Mouse (Mus musculus) hindbrain, embryonic 10.5 days (tissue): ENCODE data around the gene Pik3c2g. TPM values are rescaled to one million over a fixed set of nuclear protein-coding genes. Genes with fewer than 3 reads are reported as not detected.

Experiments
- DNase-seq: peaks from one replicate; pipeline ENCODE4 v3.0.0-alpha.2; 2017; ENCODE audit warnings: low spot score
- H3K27ac ChIP-seq: fragments of 300-500 bp; sonication (generic); 2 replicates; pipeline ENCODE4 v1.5.1; 2016; ENCODE audit warnings: mild to moderate bottlenecking, moderate library complexity
- H3K27me3 ChIP-seq: fragments of 300-500 bp; sonication (generic); 2 replicates; pipeline ENCODE4 v1.6.1; 2016; ENCODE audit warnings: mild to moderate bottlenecking; ENCODE audit not compliant: poor library complexity, insufficient read depth, severe bottlenecking
- H3K36me3 ChIP-seq: fragments of 300-500 bp; sonication (generic); 2 replicates; pipeline ENCODE4 v1.6.1; 2016; ENCODE audit warnings: mild to moderate bottlenecking, moderate library complexity
- H3K4me1 ChIP-seq: fragments of 300-500 bp; sonication (generic); replicated peaks from 2 replicates; pipeline ENCODE4 v1.6.1; 2016; ENCODE audit warnings: mild to moderate bottlenecking
- H3K4me3 ChIP-seq: fragments of 300-500 bp; sonication (generic); 2 replicates; pipeline ENCODE4 v1.5.1; 2016; ENCODE audit warnings: mild to moderate bottlenecking, moderate library complexity
- H3K9me3 ChIP-seq: fragments of 300-500 bp; sonication (generic); 2 replicates; pipeline ENCODE4 v1.6.1; 2016; ENCODE audit warnings: mild to moderate bottlenecking, moderate library complexity
- WGBS: fragments of 180-500 bp; shearing (Covaris S2); methylation state at CpG from one replicate; pipeline ENCODE4 v1.1.7; 2016; 5-methylcytosine and 5-hydroxymethylcytosine counted together
- polyA plus RNA-seq: library from polyadenylated mRNA; unstranded; fragments of >200 nt; fragmentation: Nextera tagmentation; extraction: Ambion mirVana; gene quantifications from 2 replicates; pipeline ENCODE4 v1.2.1, GENCODE M21; 2016

Gene Pik3c2g
- 0.20 and 0.33 TPM in 2 replicates for polyA plus RNA-seq

- Histone ChIP-seq H3K4me3 (no peak within 1 kb of the TSS), H3K4me1 (peaks cover 7% of the 10 kb centered on the region; the same call in 1 of the 2 replicates), H3K9me3 (no peaks in the 10 kb centered on the region), H3K27ac (no peak within 1 kb of the TSS), H3K27me3 (no peaks in the 10 kb centered on the region), H3K36me3 (no peaks in the 10 kb centered on the region)
- no peak for DNase-seq
- 85% methylated on average over 15 of the region's 15 CpGs for WGBS
Observed at GRCm38 (mm10) chr6:139586892-139587291, at the start of gene Pik3c2g. Gene Pik3c2g (plus strand): TSS chr6:139587221.

- 71% methylated on average over 2 of the region's 2 CpGs for WGBS
- H3K27ac ChIP-seq = no peak overlapping the region
- H3K27me3 ChIP-seq = no peaks in the 10 kb centered on the region
- H3K36me3 ChIP-seq = no peaks in the 10 kb centered on the region
- no peaks in the 10 kb centered on the region for H3K4me1 ChIP-seq
- no peaks in the 10 kb centered on the region for H3K9me3 ChIP-seq
- H3K4me3 ChIP-seq = no peak overlapping the region
- no peak for DNase-seq
Observed at GRCm38 (mm10) chr6:139538469-139538868, 48.6 kb upstream of the Pik3c2g start.

GRCm38 (mm10) chr6:139555537-139556179 is 31.4 kb upstream of the Pik3c2g start:
- WGBS = 85% methylated on average over 7 of the region's 7 CpGs

GRCm38 (mm10) chr6:139569211-139569610 is 17.8 kb upstream of the Pik3c2g start:
- H3K4me1 ChIP-seq = no peaks in the 10 kb centered on the region
- WGBS = 60% methylated on average over 7 of the region's 7 CpGs
- H3K4me3 ChIP-seq = no peak overlapping the region
- H3K27ac ChIP-seq = no peak overlapping the region
- no peaks in the 10 kb centered on the region for H3K36me3 ChIP-seq
- H3K9me3 ChIP-seq = no peaks in the 10 kb centered on the region
- no peaks in the 10 kb centered on the region for H3K27me3 ChIP-seq
- no peak for DNase-seq

More at GRCm38 (mm10) chr6:139555537-139556179, 31.4 kb upstream of the Pik3c2g start:
- Histone ChIP-seq H3K9me3 (no peaks in the 10 kb centered on the region), H3K4me1 (no peaks in the 10 kb centered on the region), H3K27ac (no peak overlapping the region), H3K36me3 (no peaks in the 10 kb centered on the region), H3K27me3 (no peaks in the 10 kb centered on the region), H3K4me3 (no peak overlapping the region)
- DNase-seq = no peak

- no peaks in the 10 kb centered on the region for H3K9me3 ChIP-seq
- H3K27me3 ChIP-seq = no peaks in the 10 kb centered on the region
- 87% methylated on average over 4 of the region's 4 CpGs for WGBS
- no peaks in the 10 kb centered on the region for H3K4me1 ChIP-seq
- no peak for DNase-seq
- H3K27ac ChIP-seq = no peak overlapping the region
- no peak overlapping the region for H3K4me3 ChIP-seq
- H3K36me3 ChIP-seq = no peaks in the 10 kb centered on the region
Observed at GRCm38 (mm10) chr6:139575854-139576253, 11.2 kb upstream of the Pik3c2g start.

- H3K27me3 ChIP-seq = no peaks in the 10 kb centered on the region
- H3K27ac ChIP-seq = no peak overlapping the region
- WGBS = 73% methylated on average over 10 of the region's 10 CpGs
- no peak for DNase-seq
- H3K9me3 ChIP-seq = no peaks in the 10 kb centered on the region
- no peak overlapping the region for H3K4me3 ChIP-seq
- H3K4me1 ChIP-seq = no peaks in the 10 kb centered on the region
- no peaks in the 10 kb centered on the region for H3K36me3 ChIP-seq
Observed at GRCm38 (mm10) chr6:139576261-139577014, 10.6 kb upstream of the Pik3c2g start.

GRCm38 (mm10) chr6:139577026-139577861 is 9.8 kb upstream of the Pik3c2g start:
- H3K27ac ChIP-seq = no peak overlapping the region
- H3K27me3 ChIP-seq = no peaks in the 10 kb centered on the region
- WGBS = 59% methylated on average over 18 of the region's 18 CpGs
- no peak for DNase-seq
- H3K9me3 ChIP-seq = no peaks in the 10 kb centered on the region
- H3K4me1 ChIP-seq = no peaks in the 10 kb centered on the region
- H3K4me3 ChIP-seq = no peak overlapping the region
- H3K36me3 ChIP-seq = no peaks in the 10 kb centered on the region

GRCm38 (mm10) chr6:139587478-139587877 is 457 bp downstream of the Pik3c2g start:
- Histone ChIP-seq H3K27ac (no peak overlapping the region), H3K27me3 (no peaks in the 10 kb centered on the region), H3K4me1 (peaks cover 13% of the 10 kb centered on the region; the same call in 1 of the 2 replicates), H3K9me3 (no peaks in the 10 kb centered on the region), H3K4me3 (no peak overlapping the region), H3K36me3 (no peaks in the 10 kb centered on the region)
- 84% methylated on average over 12 of the region's 12 CpGs for WGBS
- no peak for DNase-seq

- Histone ChIP-seq H3K36me3 (no peaks in the 10 kb centered on the region), H3K4me1 (peaks cover 21% of the 10 kb centered on the region; the same call in 1 of the 2 replicates), H3K9me3 (no peaks in the 10 kb centered on the region), H3K4me3 (no peak overlapping the region), H3K27ac (no peak overlapping the region), H3K27me3 (no peaks in the 10 kb centered on the region)
- DNase-seq = peak; percentile 16
- WGBS = 49% methylated on average over 15 of the region's 15 CpGs
Observed at GRCm38 (mm10) chr6:139588409-139588808, 1.4 kb downstream of the Pik3c2g start.

- WGBS = 12% methylated on average over 12 of the region's 12 CpGs
- Histone ChIP-seq H3K4me3 (no peak overlapping the region), H3K36me3 (no peaks in the 10 kb centered on the region), H3K27me3 (no peaks in the 10 kb centered on the region), H3K4me1 (peaks cover 21% of the 10 kb centered on the region; the same call in 1 of the 2 replicates), H3K9me3 (no peaks in the 10 kb centered on the region), H3K27ac (no peak overlapping the region)
- DNase-seq = peak; percentile 66
Observed at GRCm38 (mm10) chr6:139589291-139589690, 2.3 kb downstream of the Pik3c2g start.

- Histone ChIP-seq H3K9me3 (no peaks in the 10 kb centered on the region), H3K4me3 (no peak overlapping the region), H3K36me3 (no peaks in the 10 kb centered on the region), H3K4me1 (peaks cover 21% of the 10 kb centered on the region; the same call in 1 of the 2 replicates), H3K27ac (no peak overlapping the region), H3K27me3 (no peaks in the 10 kb centered on the region)
- DNase-seq = no peak
- 78% methylated on average over 9 of the region's 9 CpGs for WGBS
Observed at GRCm38 (mm10) chr6:139589854-139590253, 2.8 kb downstream of the Pik3c2g start.

- Histone ChIP-seq H3K27ac (no peak overlapping the region), H3K9me3 (no peaks in the 10 kb centered on the region)
- 45% methylated on average over 3 of the region's 3 CpGs for WGBS
Observed at GRCm38 (mm10) chr6:139592081-139592480, 5.1 kb downstream of the Pik3c2g start.

More at GRCm38 (mm10) chr6:139592081-139592480, 5.1 kb downstream of the Pik3c2g start:
- Histone ChIP-seq H3K4me1 (peaks cover 21% of the 10 kb centered on the region; the same call in 1 of the 2 replicates), H3K27me3 (no peaks in the 10 kb centered on the region), H3K4me3 (no peak overlapping the region), H3K36me3 (no peaks in the 10 kb centered on the region)
- no peak for DNase-seq
